Mouse (Mus musculus): ENCODE data around the gene 3110082I17Rik.

DNA sequence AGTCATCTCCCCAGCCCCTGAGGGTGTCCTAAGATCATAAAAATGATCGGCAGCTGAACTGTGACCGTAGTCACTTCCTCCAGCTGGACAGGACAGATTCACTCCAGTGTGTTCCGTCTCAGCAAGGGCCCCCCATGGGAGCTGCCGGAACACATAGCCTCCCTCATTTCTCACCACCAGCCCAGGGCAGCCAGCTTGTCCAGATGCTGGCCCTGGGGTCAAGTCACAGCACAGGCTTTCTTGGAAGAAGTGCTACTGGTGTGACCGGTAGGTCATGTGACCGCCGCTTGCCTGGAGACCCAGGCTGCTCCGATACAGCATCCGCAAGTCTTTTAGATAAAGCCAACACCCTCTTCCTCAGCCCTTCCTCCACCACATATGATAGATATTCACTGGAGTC is 146.8 kb downstream of the 3110082I17Rik start:
- TF ChIP-seq POLR2A (IDR thresholded peaks at IDR 0.05; ENCODE audit: extremely low read depth, insufficient read depth, low read length) (no peak), CTCF (IDR thresholded peaks at IDR 0.05; ENCODE audit: low read depth, low read length) (no peak)
